Mouse (Mus musculus) MEL (cell line): ENCODE results near the gene Znhit1. TPM values are rescaled to one million over a fixed set of nuclear protein-coding genes. Genes with fewer than 3 reads are reported as not detected.

ENCODE experiments used
- DNase-seq: peaks from one replicate; pipeline ENCODE4 v3.0.0; 2011; ENCODE audit warnings: low read depth, low spot score
- H3K27ac ChIP-seq: 2 replicates; pipeline ENCODE4 v1.5.1; 2012; ENCODE audit warnings: low read depth, mild to moderate bottlenecking, control low read depth, low read length, moderate library complexity; ENCODE audit not compliant: control insufficient read depth
- H3K27me3 ChIP-seq, 2 experiments: fragments of 150-350 bp in 1 of 2; sonication (generic) in 1 of 2; 2 replicates each; pipeline ENCODE4 v1.6.1; 2012; ENCODE audit warnings: low read length in 2 of 2, mild to moderate bottlenecking in 2 of 2, improper control_type of control experiment in 1 of 2, moderate library complexity in 1 of 2; ENCODE audit not compliant: insufficient read depth in 2 of 2, control insufficient read depth in 1 of 2
- H3K36me3 ChIP-seq, 2 experiments: 2 replicates each; pipeline ENCODE4 v1.6.1; 2012 to 2014; ENCODE audit warnings: low read length in 2 of 2, improper control_type of control experiment in 1 of 2, inconsistent platforms in 1 of 2, mild to moderate bottlenecking in 1 of 2; ENCODE audit not compliant: insufficient read depth in 2 of 2, control insufficient read depth in 1 of 2
- H3K4me1 ChIP-seq, 2 experiments: fragments of 150-350 bp in 1 of 2; sonication (generic) in 1 of 2; 2 replicates each; pipeline ENCODE4 v1.6.1; 2012; ENCODE audit warnings: low read length in 2 of 2, improper control_type of control experiment in 1 of 2, mild to moderate bottlenecking in 1 of 2; ENCODE audit not compliant: insufficient read depth in 2 of 2, control insufficient read depth in 1 of 2
- H3K4me3 ChIP-seq, 2 experiments: fragments of 150-350 bp in 1 of 2; sonication (generic) in 1 of 2; 2 replicates each; pipeline ENCODE4 v1.5.1; 2012; ENCODE audit warnings: low read depth in 2 of 2, low read length in 2 of 2, mild to moderate bottlenecking in 2 of 2, moderate library complexity in 2 of 2, control low read depth in 1 of 2, improper control_type of control experiment in 1 of 2; ENCODE audit not compliant: control insufficient read depth in 1 of 2, insufficient read depth in 1 of 2
- H3K79me2 ChIP-seq: 2 replicates; pipeline ENCODE4 v1.6.1; 2012; ENCODE audit warnings: mild to moderate bottlenecking, low read length, moderate library complexity; ENCODE audit not compliant: control insufficient read depth, poor library complexity, insufficient read depth
- H3K9ac ChIP-seq: 2 replicates; pipeline ENCODE4 v1.6.1; 2012; ENCODE audit warnings: low read depth, mild to moderate bottlenecking, control low read depth, low read length, moderate library complexity; ENCODE audit not compliant: control insufficient read depth, poor library complexity, severe bottlenecking
- H3K9me3 ChIP-seq: fragments of 150-350 bp; sonication (generic); replicated peaks from 2 replicates; pipeline ENCODE4 v1.6.1; 2012; ENCODE audit warnings: mild to moderate bottlenecking, low read length, improper control_type of control experiment, moderate library complexity; ENCODE audit not compliant: insufficient read depth
- BHLHE40 ChIP-seq: IDR thresholded peaks from 2 replicates; pipeline ENCODE4 v1.6.1; 2012; ENCODE audit warnings: low read depth, mild to moderate bottlenecking, inconsistent platforms, low read length, improper control_type of control experiment, borderline replicate concordance
- CHD1 ChIP-seq: IDR thresholded peaks from 2 replicates; pipeline ENCODE4 v1.6.1; 2012; ENCODE audit warnings: low read depth, mild to moderate bottlenecking, inconsistent platforms, low read length, improper control_type of control experiment
- CHD2 ChIP-seq: IDR thresholded peaks from 2 replicates; pipeline ENCODE4 v1.6.1; 2011; ENCODE audit warnings: low read length, improper control_type of control experiment
- CTCF ChIP-seq, 3 experiments: IDR thresholded peaks in 2 of 3; conservative IDR thresholded peaks in 1 of 3; 2 replicates each; pipeline ENCODE4 v1.5.1; 2011 to 2012; ENCODE audit warnings: low read length in 3 of 3, low read depth in 2 of 3, mild to moderate bottlenecking in 2 of 3, improper control_type of control experiment in 1 of 3, inconsistent platforms in 1 of 3, mixed read lengths in 1 of 3, moderate library complexity in 1 of 3; ENCODE audit not compliant: control insufficient read depth in 1 of 3, insufficient read depth in 1 of 3, poor library complexity in 1 of 3, severe bottlenecking in 1 of 3
- EP300 ChIP-seq, 2 experiments: IDR thresholded peaks; 2 replicates each; pipeline ENCODE4 v1.6.1; 2011; ENCODE audit warnings: improper control_type of control experiment in 2 of 2, low read length in 2 of 2, low read depth in 1 of 2, mild to moderate bottlenecking in 1 of 2
- GABPA ChIP-seq: IDR thresholded peaks from 2 replicates; pipeline ENCODE4 v1.6.1; 2012; ENCODE audit warnings: low read depth, mild to moderate bottlenecking, inconsistent platforms, low read length, improper control_type of control experiment, moderate library complexity
- MAX ChIP-seq: IDR thresholded peaks from 2 replicates; pipeline ENCODE4 v1.6.1; 2011; ENCODE audit warnings: low read length, improper control_type of control experiment
- MAZ ChIP-seq: IDR thresholded peaks from 2 replicates; pipeline ENCODE4 v1.6.1; 2012; ENCODE audit warnings: low read depth, mild to moderate bottlenecking, inconsistent platforms, low read length, improper control_type of control experiment
- MYC ChIP-seq: IDR thresholded peaks from 2 replicates; pipeline ENCODE4 v1.6.1; 2011; ENCODE audit warnings: low read depth, mild to moderate bottlenecking, low read length, improper control_type of control experiment, moderate library complexity
- NRF1 ChIP-seq: IDR thresholded peaks from 2 replicates; pipeline ENCODE4 v1.6.1; 2014; ENCODE audit warnings: low read depth, mild to moderate bottlenecking, inconsistent platforms, low read length, improper control_type of control experiment, moderate library complexity; ENCODE audit not compliant: poor library complexity, insufficient read depth, severe bottlenecking
- POLR2AphosphoS2 ChIP-seq: IDR thresholded peaks from 2 replicates; pipeline ENCODE4 v1.6.1; 2011; ENCODE audit warnings: low read length, improper control_type of control experiment
- POLR2AphosphoS5 ChIP-seq: IDR thresholded peaks from 2 replicates; pipeline ENCODE4 v1.6.1; 2012; ENCODE audit warnings: low read depth, borderline replicate concordance, mild to moderate bottlenecking, inconsistent platforms, low read length, moderate library complexity, mixed read lengths
- SIN3A ChIP-seq: IDR thresholded peaks from 2 replicates; pipeline ENCODE4 v1.6.1; 2012; ENCODE audit warnings: low read length, improper control_type of control experiment, inconsistent platforms
- SMC3 ChIP-seq: IDR thresholded peaks from 2 replicates; pipeline ENCODE4 v1.6.1; 2011; ENCODE audit warnings: low read depth, low read length, improper control_type of control experiment
- TCF12 ChIP-seq: IDR thresholded peaks from 2 replicates; pipeline ENCODE4 v1.6.1; 2014; ENCODE audit warnings: low read depth, mild to moderate bottlenecking, inconsistent platforms, low read length, improper control_type of control experiment, moderate library complexity
- UBTF ChIP-seq: IDR thresholded peaks from 2 replicates; pipeline ENCODE4 v1.6.1; 2012; ENCODE audit warnings: low read depth, mild to moderate bottlenecking, inconsistent platforms, low read length, improper control_type of control experiment, moderate library complexity, borderline replicate concordance; ENCODE audit not compliant: insufficient read depth
- ZNF384 ChIP-seq: IDR thresholded peaks from 2 replicates; pipeline ENCODE4 v1.6.1; 2012; ENCODE audit warnings: low read depth, mild to moderate bottlenecking, inconsistent platforms, low read length, improper control_type of control experiment
- polyA plus RNA-seq, 2 experiments: library from polyadenylated mRNA; stranded (reverse) in 1 of 2; unstranded in 1 of 2; fragments of >175 nt in 1 of 2; fragments of >200 nt in 1 of 2; gene quantifications; 2 replicates each; pipeline versions ENCODE4 v1.2.1 to v1.2.4; 2012; ENCODE audit warnings: low replicate concordance in 2 of 2, low read depth in 1 of 2; ENCODE audit not compliant: insufficient read length in 2 of 2, insufficient read depth in 1 of 2, missing spikeins in 1 of 2
- total RNA-seq: library from RNA; depleted of rRNA; stranded (reverse); fragments of 300-350 nt; gene quantifications from 2 replicates; pipeline ENCODE4 v1.2.3, GENCODE M21; 2012

Znhit1 gene
- total and polyA plus RNA-seq, 3 experiments = 56.6 to 123 TPM; not detected in 1

GRCm38 (mm10) chr5:137024318-137024717 is 36.5 kb upstream of the Znhit1 start:
- no peak overlapping the region for H3K4me3 ChIP-seq
- peaks cover 0 to 3% of the 10 kb centered on the region in 2 experiments; a peak in 3 of 4 replicates for H3K27me3 ChIP-seq
- H3K27ac ChIP-seq = no peak overlapping the region
- no peak for DNase-seq
- H3K4me1 ChIP-seq = peaks cover 0 to 8% of the 10 kb centered on the region in 2 experiments; a peak in 2 of 4 replicates
- H3K9ac ChIP-seq = no peak overlapping the region
- H3K79me2 ChIP-seq = no peaks in the 10 kb centered on the region
- no peaks in the 10 kb centered on the region for H3K9me3 ChIP-seq
- TF ChIP-seq GABPA (no peak), EP300 (IDR thresholded peaks at IDR 0.05; ENCODE audit: low read depth in 1 of 2, low read length in 2 of 2) (no peak), UBTF (no peak), SIN3A (no peak), ZNF384 (no peak)
- H3K36me3 ChIP-seq = peaks cover 0 to 4% of the 10 kb centered on the region in 2 experiments; a peak in 2 of 4 replicates

GRCm38 (mm10) chr5:137015913-137016312 is 28.1 kb upstream of the Znhit1 start:
- Histone ChIP-seq H3K4me3 (no peak overlapping the region), H3K9me3 (no peaks in the 10 kb centered on the region), H3K79me2 (no peaks in the 10 kb centered on the region), H3K36me3 (no peaks in the 10 kb centered on the region), H3K4me1 (no peaks in the 10 kb centered on the region), H3K9ac (no peak overlapping the region), H3K27me3 (no peaks in the 10 kb centered on the region; a peak in 1 of 4 replicates), H3K27ac (no peak overlapping the region)
- no peak for TF ChIP-seq CHD2
- TF ChIP-seq GABPA = no peak
- TF ChIP-seq CTCF (IDR thresholded peaks at IDR 0.05 in 2 of 3, conservative IDR thresholded peaks at IDR 0.05 in 1 of 3; ENCODE audit: control insufficient read depth in 1 of 3, insufficient read depth in 1 of 3, low read depth in 2 of 3, low read length in 3 of 3, poor library complexity in 1 of 3, severe bottlenecking in 1 of 3) = no peak
- TF ChIP-seq MAX = no peak
- no peak for TF ChIP-seq SMC3
- TF ChIP-seq POLR2AphosphoS2 = no peak
- DNase-seq = no peak

GRCm38 (mm10) chr5:137012401-137012950 is 24.7 kb upstream of the Znhit1 start:
- TF ChIP-seq MAZ = no peak
- no peak for TF ChIP-seq CTCF (IDR thresholded peaks at IDR 0.05 in 2 of 3, conservative IDR thresholded peaks at IDR 0.05 in 1 of 3; ENCODE audit: control insufficient read depth in 1 of 3, insufficient read depth in 1 of 3, low read depth in 2 of 3, low read length in 3 of 3, poor library complexity in 1 of 3, severe bottlenecking in 1 of 3)
- no peak for TF ChIP-seq MYC
- no peak for TF ChIP-seq BHLHE40
- no peak for TF ChIP-seq POLR2AphosphoS5
- no peak for TF ChIP-seq TCF12
- TF ChIP-seq NRF1 = no peak
- no peak for TF ChIP-seq CHD1
- no peak for TF ChIP-seq MAX
- Histone ChIP-seq H3K9me3 (no peaks in the 10 kb centered on the region), H3K9ac (no peak overlapping the region), H3K4me3 (no peak overlapping the region), H3K27me3 (peaks cover 2% of the 10 kb centered on the region in 2 experiments; a peak in 1 of 4 replicates), H3K4me1 (no peaks in the 10 kb centered on the region), H3K36me3 (no peaks in the 10 kb centered on the region), H3K27ac (no peak overlapping the region), H3K79me2 (no peaks in the 10 kb centered on the region)
- DNase-seq = no peak
